Mouse (Mus musculus): Measurements from ENCODE around the gene Ascc2. TPM values are rescaled to one million over a fixed set of nuclear protein-coding genes. Genes with fewer than 3 reads are reported as not detected.

The Ascc2 gene
- total and polyA plus RNA-seq, 2 experiments from 2014 or later = 15.6 to 15.8 TPM

DNA sequence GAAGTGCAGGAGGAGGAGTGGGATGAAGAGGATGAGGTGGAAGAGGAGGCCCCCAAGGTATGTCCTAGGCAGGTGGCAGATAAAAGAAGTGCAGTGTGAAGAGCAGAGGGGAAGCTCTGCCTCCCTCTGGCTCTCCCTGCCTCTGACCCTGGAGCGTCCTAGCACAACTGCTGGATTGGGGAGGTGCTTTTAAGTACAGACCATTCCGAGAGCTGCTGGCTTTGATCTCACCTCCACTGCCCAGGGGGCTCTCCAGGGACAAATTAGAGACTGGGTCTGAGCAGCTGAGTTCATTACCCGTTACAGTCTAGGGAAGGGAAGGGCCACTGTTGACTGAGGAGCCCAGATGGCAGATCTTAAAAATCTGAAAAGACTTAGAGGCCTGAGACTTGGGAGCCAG, 42.6 kb downstream of the Ascc2 start:
- WGBS = 47% methylated on average over 3 of the region's 3 CpGs

DNA sequence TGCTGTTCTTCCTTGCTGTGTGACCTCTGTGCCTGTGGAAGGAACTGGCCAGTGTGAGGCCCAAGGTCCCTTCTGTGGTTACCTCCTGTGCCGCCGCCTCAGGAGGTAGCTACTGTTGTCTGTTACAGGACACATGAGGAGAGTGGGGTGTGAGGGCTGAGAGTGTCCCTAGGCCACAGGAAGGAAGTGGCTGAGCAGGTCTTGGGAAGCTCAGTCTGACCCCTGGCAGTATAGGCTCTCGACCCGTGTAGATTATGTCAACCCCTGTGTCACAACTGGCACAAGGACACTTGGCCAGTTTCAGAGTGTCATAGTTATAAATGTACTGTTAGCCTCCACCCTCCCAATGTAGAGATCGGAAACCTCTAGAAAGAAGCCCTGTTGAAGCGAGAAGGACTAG, 46.0 kb downstream of the Ascc2 start:
- Histone ChIP-seq H3K27me3 (ENCODE audit: insufficient read depth, low read length) (no peaks in the 10 kb centered on the region), H3K27ac (ENCODE audit: low read depth, low read length) (no peak overlapping the region), H3K36me3 (ENCODE audit: insufficient read depth, low read length) (peaks cover 28% of the 10 kb centered on the region), H3K4me2 (ENCODE audit: low read depth, low read length, poor library complexity, severe bottlenecking) (no peak overlapping the region), H3K4me3 (ENCODE audit: low read depth, low read length) (no peak overlapping the region), H3K9ac (replicated peaks; ENCODE audit: low read length, poor library complexity, severe bottlenecking) (no peak overlapping the region), H3K4me1 (ENCODE audit: insufficient read depth, low read length) (no peaks in the 10 kb centered on the region), H3K9me3 (ENCODE audit: low read length) (no peaks in the 10 kb centered on the region)
- no peak for TF ChIP-seq CTCF (IDR thresholded peaks at IDR 0.05)
- DNase-seq (ENCODE audit: low spot score) (no peak), ATAC-seq (ENCODE audit: low FRiP score) (no peak)
- 91% methylated on average over 6 of the region's 6 CpGs for WGBS

More for the DNA sequence above, 42.6 kb downstream of the Ascc2 start:
- DNase-seq (ENCODE audit: low spot score) (no peak), ATAC-seq (ENCODE audit: low FRiP score) (no peak)
- Histone ChIP-seq H3K9ac (replicated peaks; ENCODE audit: low read length, poor library complexity, severe bottlenecking) (no peak overlapping the region), H3K9me3 (ENCODE audit: low read length) (no peaks in the 10 kb centered on the region), H3K4me2 (ENCODE audit: low read depth, low read length, poor library complexity, severe bottlenecking) (no peak overlapping the region), H3K27ac (ENCODE audit: low read depth, low read length) (no peak overlapping the region), H3K4me1 (ENCODE audit: insufficient read depth, low read length) (no peaks in the 10 kb centered on the region), H3K27me3 (ENCODE audit: insufficient read depth, low read length) (no peaks in the 10 kb centered on the region), H3K36me3 (ENCODE audit: insufficient read depth, low read length) (peaks cover 41% of the 10 kb centered on the region), H3K4me3 (ENCODE audit: low read depth, low read length) (no peak overlapping the region)
- TF ChIP-seq CTCF (IDR thresholded peaks at IDR 0.05) = no peak

DNA sequence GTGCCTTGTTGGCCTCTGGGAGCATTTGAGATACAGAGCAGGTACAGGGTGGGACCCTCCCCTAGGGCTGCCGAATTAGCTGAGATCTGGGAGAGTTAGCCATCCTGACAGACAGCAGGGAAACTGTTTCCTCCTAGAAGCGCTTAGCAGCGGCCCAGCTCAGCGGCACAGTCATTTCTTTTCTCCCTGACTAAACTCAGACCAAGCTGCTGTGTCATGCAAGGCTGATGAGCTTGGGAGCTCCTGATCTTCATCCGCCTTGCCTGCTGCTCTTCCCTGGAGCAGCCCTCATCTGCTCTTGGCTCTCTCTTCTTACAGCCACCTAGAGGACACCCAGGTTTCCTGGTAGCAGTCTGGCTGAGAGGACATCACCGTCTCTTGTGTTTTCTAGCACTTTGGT, 46.6 kb downstream of the Ascc2 start:
- no peaks in the 10 kb centered on the region for H3K27me3 ChIP-seq (ENCODE audit: insufficient read depth, low read length)
- WGBS = 84% methylated on average over 6 of the region's 6 CpGs
- H3K4me2 ChIP-seq (ENCODE audit: low read depth, low read length, poor library complexity, severe bottlenecking) = no peak overlapping the region
- no peak overlapping the region for H3K9ac ChIP-seq (replicated peaks; ENCODE audit: low read length, poor library complexity, severe bottlenecking)
- H3K36me3 ChIP-seq (ENCODE audit: insufficient read depth, low read length) = peaks cover 28% of the 10 kb centered on the region
- no peak overlapping the region for H3K27ac ChIP-seq (ENCODE audit: low read depth, low read length)
- TF ChIP-seq CTCF (IDR thresholded peaks at IDR 0.05) = no peak
- H3K4me3 ChIP-seq (ENCODE audit: low read depth, low read length) = no peak overlapping the region
- no peaks in the 10 kb centered on the region for H3K9me3 ChIP-seq (ENCODE audit: low read length)
- DNase-seq (ENCODE audit: low spot score) (peak; percentile 7), ATAC-seq (ENCODE audit: low FRiP score) (no peak)
- no peaks in the 10 kb centered on the region for H3K4me1 ChIP-seq (ENCODE audit: insufficient read depth, low read length)

DNA sequence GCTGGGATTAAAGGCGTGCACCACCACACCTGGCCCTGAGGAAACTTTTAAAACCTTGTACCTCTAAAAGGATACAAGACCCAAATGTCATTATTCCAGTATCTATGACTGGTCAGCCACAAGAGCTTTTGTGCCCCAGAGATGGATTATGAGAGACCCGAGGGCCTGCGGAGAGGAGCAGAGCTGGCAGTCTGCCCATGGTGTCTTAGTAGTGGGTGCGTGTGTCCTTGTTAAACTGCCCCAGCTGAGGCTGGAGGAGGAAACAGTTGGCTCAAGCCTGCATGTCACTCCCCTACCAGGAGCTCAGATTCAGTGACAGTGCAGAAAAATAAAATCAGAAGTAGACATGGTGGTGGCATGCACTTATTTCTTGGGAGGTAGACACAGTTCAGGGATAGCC, 47.5 kb downstream of the Ascc2 start:
- Histone ChIP-seq H3K36me3 (ENCODE audit: insufficient read depth, low read length) (peaks cover 26% of the 10 kb centered on the region), H3K4me1 (ENCODE audit: insufficient read depth, low read length) (no peaks in the 10 kb centered on the region), H3K4me3 (ENCODE audit: low read depth, low read length) (no peak overlapping the region), H3K27me3 (ENCODE audit: insufficient read depth, low read length) (no peaks in the 10 kb centered on the region), H3K9me3 (ENCODE audit: low read length) (no peaks in the 10 kb centered on the region), H3K27ac (ENCODE audit: low read depth, low read length) (no peak overlapping the region), H3K9ac (replicated peaks; ENCODE audit: low read length, poor library complexity, severe bottlenecking) (no peak overlapping the region), H3K4me2 (ENCODE audit: low read depth, low read length, poor library complexity, severe bottlenecking) (no peak overlapping the region)
- DNase-seq (ENCODE audit: low spot score) (no peak), ATAC-seq (ENCODE audit: low FRiP score) (no peak)
- TF ChIP-seq CTCF (IDR thresholded peaks at IDR 0.05) = no peak
- 68% methylated on average over 4 of the region's 4 CpGs for WGBS

DNA sequence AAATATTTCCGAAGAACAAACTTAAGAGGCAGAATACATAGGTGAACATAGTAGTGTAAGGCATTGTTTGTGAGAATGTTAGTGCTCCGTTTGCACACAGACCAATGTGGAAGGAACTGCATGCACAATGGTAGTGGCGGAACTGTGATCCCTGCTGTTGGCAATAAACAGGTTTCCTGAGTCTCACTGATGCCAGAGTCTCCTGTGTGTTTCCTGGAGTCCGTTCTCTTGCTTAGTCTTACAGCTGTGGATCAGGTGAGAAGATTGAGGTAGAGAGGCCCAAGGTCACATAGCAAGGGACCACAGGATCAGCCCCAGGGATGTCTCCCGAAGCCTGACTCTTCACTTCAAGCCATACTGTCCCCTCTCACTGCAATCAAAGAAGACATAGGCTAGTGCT, 48.0 kb downstream of the Ascc2 start:
- H3K9ac ChIP-seq (replicated peaks; ENCODE audit: low read length, poor library complexity, severe bottlenecking) = no peak overlapping the region
- peaks cover 25% of the 10 kb centered on the region for H3K36me3 ChIP-seq (ENCODE audit: insufficient read depth, low read length)
- H3K27me3 ChIP-seq (ENCODE audit: insufficient read depth, low read length) = no peaks in the 10 kb centered on the region
- no peak overlapping the region for H3K27ac ChIP-seq (ENCODE audit: low read depth, low read length)
- ATAC-seq (ENCODE audit: low FRiP score) (no peak), DNase-seq (ENCODE audit: low spot score) (no peak)
- WGBS = 88% methylated on average over 5 of the region's 5 CpGs
- H3K4me1 ChIP-seq (ENCODE audit: insufficient read depth, low read length) = no peaks in the 10 kb centered on the region
- H3K4me3 ChIP-seq (ENCODE audit: low read depth, low read length) = no peak overlapping the region
- TF ChIP-seq CTCF (IDR thresholded peaks at IDR 0.05) = no peak
- H3K9me3 ChIP-seq (ENCODE audit: low read length) = no peaks in the 10 kb centered on the region
- no peak overlapping the region for H3K4me2 ChIP-seq (ENCODE audit: low read depth, low read length, poor library complexity, severe bottlenecking)

DNA sequence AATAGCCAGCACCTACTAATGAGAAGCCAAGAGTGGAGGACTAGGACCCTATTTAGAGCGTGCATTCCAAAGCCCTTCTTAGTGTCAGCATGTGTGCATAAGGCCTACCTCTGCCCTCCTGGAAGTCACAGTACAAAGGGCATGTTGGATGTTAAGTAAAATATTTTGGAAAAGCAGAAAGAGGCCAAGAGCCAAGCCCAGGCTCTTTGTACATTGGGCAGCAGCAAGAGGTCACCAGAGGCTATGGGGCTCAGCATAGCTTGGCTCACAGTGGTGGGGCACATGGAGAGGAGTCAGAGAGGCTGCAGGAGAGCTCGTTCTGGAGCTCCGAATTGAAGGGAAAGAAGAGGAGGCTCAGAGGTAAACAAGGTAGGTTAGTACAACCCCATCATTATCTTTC, 49.5 kb downstream of the Ascc2 start:
- TF ChIP-seq CTCF (IDR thresholded peaks at IDR 0.05) = no peak
- Histone ChIP-seq H3K36me3 (ENCODE audit: insufficient read depth, low read length) (peaks cover 19% of the 10 kb centered on the region), H3K9me3 (ENCODE audit: low read length) (no peaks in the 10 kb centered on the region), H3K4me3 (ENCODE audit: low read depth, low read length) (no peak overlapping the region), H3K27me3 (ENCODE audit: insufficient read depth, low read length) (no peaks in the 10 kb centered on the region), H3K9ac (replicated peaks; ENCODE audit: low read length, poor library complexity, severe bottlenecking) (no peak overlapping the region), H3K4me1 (ENCODE audit: insufficient read depth, low read length) (no peaks in the 10 kb centered on the region), H3K4me2 (ENCODE audit: low read depth, low read length, poor library complexity, severe bottlenecking) (no peak overlapping the region), H3K27ac (ENCODE audit: low read depth, low read length) (no peak overlapping the region)
- WGBS = 81% methylated on average over 3 of the region's 3 CpGs
- DNase-seq (ENCODE audit: low spot score) (no peak), ATAC-seq (ENCODE audit: low FRiP score) (no peak)

All from midbrain, postnatal 0 days (tissue).